Mouse (Mus musculus) heart, adult 11 months (tissue): Measurements from ENCODE around the gene Cbfa2t2.
A peak's percentile ranks its signal among the peaks of the same experiment; 100 is the strongest.

Source experiments
- DNase-seq: peaks from one replicate; pipeline ENCODE4 v3.0.0; 2022

Gene Cbfa2t2

DNA sequence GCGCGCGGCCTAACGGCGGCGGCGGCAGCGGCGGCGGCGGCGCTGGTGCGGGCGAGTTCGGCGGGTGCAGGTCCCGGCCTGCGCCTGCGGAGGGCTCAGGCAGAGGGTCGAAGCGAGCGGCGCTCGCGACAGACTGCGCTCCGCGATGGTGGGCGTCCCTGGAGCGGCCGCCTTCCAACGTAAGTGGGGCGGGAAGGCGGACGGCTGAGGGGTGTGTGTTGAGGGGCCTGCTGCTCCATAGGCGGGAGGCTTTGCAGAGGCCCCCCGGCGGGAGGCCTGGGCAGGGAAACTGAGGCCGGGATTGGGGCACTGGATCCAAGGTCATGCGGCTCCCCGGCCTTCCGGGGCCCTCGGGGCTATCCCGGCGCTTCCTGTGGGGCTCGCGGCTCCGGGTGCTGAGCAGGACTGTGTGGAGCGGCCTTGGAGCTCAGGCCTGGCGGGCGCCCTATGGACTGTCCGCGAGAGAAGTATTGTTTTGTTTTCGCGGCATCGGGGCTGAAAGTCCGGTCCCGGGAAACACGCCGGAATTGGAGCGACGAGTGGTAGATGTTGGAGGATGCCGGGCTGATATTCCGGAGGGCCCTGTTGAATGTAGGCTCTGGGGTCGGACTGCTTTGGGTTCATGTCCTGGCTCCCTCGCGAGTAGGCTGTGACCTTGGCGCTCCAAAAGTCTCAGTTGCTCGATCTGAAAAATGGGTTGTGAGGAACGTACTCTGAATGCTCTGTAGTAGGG is at the start of gene Cbfa2t2:
Cbfa2t2 (plus strand) TSS at position 24 of the 733 bp plus-strand sequence.
- no peak for DNase-seq

DNA sequence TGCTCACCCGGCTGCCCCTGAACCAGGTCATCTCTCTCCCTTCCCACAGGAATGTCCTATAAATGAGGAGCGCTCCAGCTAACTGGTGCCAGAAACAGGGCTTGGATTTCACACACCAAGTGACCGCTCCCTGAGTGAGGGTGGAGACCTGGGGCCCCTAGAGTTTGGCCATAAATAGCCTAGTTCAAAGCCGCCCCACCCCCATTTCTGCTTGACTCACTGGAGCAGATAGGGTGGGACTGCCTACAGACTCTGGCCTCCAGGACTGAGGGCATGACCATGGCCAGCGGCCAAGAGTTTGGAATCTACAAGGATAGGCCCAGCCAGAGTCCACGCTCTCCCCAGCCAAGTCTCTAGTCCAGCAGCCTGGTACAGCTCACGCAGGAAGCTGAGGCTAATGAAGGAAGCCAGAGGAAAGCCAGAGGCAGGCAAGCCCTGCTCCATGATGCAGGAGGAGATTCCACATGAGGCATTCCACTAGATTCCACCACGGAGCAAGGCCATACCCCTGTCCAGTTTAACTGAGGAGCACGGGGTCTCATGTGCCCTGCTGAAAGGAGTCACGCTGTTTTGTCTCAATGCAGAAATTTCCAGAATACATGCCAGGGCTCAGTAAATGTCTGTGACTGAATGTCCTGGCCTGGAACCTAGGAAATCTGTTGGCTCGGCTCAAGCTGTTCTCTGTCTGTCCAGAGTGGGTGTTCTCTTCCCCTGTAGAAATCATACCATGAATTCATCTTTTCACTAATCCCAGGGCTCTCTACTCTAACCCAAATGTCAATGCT is 45.9 kb upstream of the Cbfa2t2 start:
- DNase-seq: peak; percentile 100

DNA sequence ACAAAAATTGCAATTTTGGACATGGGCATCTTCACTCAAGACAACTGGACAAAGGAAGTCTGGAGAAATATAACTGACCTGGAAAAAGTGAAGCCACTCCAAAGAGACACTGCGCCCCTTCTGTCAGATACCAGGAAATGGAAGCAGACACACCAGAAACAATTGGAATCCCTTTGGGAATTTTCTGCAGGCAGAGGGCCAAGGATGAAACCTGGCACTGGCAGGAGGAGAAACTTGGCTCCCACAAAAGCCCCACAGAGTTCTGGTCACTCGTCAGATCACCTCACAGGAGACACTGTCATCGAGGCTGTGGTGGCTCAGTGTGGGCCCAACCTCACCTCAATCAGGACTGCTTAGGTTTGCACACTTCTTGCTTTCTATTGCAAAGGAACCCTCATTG is 41.7 kb upstream of the Cbfa2t2 start:
- no peak for DNase-seq

DNA sequence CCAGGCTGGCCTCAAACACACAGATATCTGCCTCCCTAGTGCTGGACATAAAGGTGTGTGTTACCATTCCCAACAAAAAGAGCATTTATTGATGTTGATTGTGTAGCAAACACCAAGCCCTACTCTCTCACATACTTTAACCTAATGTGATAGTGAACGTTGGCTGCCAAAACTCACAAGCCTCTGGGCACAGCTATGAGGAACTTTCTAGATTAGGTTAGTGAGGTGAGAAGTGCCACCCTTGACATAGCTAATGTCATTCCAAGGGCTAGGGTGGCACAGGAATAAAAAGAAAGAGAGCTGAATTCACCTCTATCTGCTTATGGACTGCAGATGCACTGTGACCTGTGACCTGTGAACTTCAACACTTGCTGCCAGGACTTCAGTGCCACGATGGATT is 39.8 kb upstream of the Cbfa2t2 start:
- peak; percentile 93 for DNase-seq

GRCm38 (mm10) chr2:154398267-154398666 is 38.0 kb upstream of the Cbfa2t2 start:
- peak; percentile 93 for DNase-seq

DNA sequence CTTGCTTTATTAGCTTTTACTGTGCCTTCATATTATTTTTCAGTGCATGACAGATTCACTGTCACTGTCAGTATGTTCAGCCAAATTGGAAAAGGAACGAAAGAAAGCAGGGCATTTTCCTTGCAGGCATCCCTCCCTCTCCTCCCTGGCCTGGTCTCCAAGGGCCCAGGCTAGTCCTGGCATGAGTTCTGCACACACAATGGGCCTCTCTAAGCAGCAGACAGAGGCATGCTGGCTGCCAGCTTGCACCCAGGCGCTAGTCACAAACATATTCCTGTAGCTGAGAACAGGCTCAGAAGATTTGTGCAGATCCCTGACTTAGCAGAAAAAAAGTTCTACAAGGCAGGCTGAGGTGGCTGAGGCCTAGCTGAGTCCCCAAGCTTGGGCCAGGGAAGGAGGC is 37.0 kb upstream of the Cbfa2t2 start:
- DNase-seq: no peak

DNA sequence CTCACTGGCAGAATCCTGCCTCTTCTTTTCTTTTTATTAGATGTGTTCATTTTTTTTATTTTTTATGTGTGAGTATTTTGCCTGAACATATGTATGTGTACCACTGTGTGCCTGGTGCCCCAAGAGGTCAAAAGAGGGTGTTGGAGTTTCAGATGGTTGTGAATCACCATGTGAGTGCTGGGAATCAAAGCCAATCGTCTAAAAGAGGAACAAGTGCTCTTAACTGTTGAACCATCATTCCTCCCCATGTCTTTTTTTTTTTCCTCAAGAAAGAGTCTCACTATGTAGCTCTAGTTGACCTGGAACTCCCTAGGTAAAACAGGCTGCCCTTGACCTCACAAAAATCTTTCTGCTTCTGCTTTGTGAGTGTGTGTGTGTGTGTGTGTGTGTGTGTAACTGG is 34.3 kb upstream of the Cbfa2t2 start:
- DNase-seq: no peak

- peak; percentile 97 for DNase-seq
Measured at GRCm38 (mm10) chr2:154402811-154403210, 33.5 kb upstream of the Cbfa2t2 start.

GRCm38 (mm10) chr2:154405447-154405994 is 30.8 kb upstream of the Cbfa2t2 start:
- DNase-seq: no peak

DNA sequence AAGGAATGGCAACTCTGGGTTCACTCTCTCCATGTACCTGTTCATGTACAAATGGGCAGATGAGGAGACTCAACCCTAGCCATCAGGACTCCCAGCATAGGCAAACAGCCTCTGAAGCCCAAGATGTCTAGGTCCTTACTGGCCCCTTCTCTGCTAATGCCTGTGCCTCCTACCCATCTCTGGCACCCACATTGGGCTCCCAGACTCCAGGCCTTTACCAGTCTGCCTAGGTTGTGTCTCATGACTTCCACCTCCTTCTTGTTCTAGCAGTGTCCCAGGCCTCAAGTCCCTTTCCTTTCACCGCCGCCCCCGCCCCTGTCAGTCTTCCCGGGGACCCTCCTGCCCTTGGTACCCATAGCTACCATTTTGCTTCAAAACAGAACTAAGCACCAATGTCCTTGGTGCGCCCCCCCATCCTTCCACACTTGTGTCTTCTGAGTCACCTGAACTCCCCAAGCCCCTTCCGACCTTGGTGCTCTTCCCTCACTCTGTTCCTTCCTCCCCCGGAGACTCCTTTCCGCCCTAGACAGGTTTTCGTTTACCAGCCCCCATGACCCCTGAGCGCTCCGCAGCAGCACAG is 29.1 kb upstream of the Cbfa2t2 start:
- peak; percentile 93 for DNase-seq

- peak; percentile 99 for DNase-seq
Measured at GRCm38 (mm10) chr2:154407643-154408445, 28.4 kb upstream of the Cbfa2t2 start, which contains the start of gene Snta1. Gene Snta1 (minus strand): TSS chr2:154408099.

DNA sequence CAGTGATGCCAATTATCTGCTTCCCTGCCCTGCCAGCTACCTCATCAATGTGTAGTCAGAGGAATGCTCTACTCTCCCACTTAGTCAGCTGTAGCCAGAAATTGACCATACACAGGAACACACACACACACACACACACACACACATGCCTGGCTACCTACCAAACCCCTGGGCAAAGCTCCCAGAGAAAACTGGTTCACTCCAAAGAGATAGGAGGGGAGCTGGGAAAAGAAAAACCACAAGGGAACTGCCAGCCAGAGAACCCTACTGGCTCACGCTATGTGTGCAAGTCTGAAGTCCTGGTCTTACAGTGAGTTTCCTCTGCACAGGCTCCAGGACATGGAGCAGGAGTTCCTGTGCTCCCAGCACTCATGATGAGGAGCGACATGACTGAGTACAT is 25.9 kb upstream of the Cbfa2t2 start:
- DNase-seq: peak; percentile 95

GRCm38 (mm10) chr2:154412018-154412666 is 24.1 kb upstream of the Cbfa2t2 start:
- peak; percentile 63 for DNase-seq

DNA sequence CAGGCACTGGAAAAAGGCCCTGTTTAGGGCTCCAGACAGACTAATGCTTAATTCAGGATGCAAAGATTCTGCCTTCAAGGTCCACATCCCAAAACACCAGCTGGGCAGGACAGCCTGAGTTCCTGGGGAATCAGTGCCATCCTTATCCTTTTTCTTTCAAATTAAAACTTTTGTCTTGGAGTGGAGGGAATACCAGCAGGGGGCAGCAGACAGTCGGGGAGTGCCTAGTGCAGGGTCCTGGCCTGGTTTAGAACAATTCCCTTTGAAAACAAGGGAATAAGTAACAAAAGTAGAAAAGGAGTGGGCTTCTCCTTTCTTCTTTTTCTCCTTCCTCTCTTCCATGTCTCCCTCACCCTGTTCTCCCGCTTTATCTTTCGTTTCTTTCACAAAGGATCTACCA is 19.2 kb upstream of the Cbfa2t2 start:
- peak; percentile 70 for DNase-seq

- peak; percentile 76 for DNase-seq
Measured at GRCm38 (mm10) chr2:154418001-154418400, 18.3 kb upstream of the Cbfa2t2 start.

GRCm38 (mm10) chr2:154419631-154420515 is 16.4 kb upstream of the Cbfa2t2 start:
- no peak for DNase-seq

DNA sequence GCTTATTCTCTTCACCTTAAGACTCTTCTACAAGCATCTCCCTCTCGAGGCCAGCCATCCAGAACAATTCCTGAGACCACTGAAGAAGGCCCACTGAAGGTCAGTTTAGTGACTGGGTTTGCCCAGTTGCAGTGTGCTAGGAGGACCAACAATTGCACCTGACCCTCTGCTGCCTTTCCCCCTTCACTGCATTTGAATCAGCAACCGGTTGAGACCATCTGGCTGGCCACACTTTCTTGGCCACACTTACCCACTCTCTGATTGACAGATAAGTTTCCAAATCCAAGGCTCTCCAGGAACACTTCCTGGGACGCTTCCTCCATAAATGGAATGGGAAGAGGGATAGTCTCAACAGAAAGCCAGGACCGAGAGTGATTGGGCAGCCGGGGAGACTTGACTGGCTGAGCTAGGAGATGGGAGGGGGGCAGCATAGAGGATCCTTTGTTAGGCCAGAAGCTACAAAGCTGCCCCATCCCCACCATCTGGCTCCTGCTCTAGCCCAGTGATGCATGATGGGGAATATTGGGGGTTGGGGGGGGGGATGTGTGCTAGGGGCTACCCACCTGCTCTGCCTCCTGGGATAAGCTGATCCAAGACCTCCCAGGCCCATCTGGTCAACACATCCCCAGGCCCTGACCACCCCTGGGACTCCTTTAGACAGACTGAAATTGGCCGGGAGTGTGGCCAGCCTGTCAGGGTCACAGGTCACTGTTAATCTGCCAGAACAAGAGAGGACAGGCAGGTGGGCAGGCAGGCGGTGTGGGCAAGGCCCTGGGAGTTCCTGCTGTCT is 15.1 kb upstream of the Cbfa2t2 start:
- no peak for DNase-seq

DNA sequence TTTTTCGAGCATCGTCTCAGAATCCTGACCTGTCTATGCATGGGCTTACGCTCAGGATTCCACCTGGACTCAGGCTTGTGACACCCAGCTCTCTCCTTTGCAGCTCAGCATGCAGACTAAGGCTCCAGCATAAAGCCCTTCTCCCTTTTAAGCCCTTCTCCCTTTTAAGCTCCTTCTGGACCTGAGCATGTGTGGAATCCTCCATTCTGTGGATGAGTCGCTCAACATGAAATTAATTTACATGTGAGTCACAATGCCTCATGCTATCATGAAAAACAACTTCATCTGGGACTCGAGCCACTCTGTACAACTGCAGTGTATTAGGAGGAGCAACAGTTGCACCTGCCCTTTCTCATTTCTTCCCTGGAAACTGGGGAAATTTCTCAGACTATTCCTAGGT is 14.1 kb upstream of the Cbfa2t2 start:
- no peak for DNase-seq

DNA sequence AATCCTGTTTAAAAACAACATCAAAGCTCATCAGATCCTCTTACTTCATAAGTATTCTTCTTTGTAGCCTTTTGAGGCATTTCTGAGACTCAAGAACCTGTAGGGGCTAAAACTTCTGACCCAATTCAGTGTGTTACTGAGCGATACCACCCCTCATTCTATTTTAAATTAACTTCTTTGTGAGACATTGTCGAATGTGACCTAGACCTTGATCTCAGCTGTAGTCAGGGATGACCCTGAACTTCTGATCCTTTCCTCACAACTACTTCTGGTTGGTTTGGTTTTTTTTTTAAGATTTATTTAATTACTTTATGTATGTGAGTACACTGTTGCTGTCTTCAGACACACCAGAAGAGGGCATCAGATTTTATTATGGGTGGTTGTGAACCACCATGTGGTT is 12.7 kb upstream of the Cbfa2t2 start:
- DNase-seq: no peak

- no peak for DNase-seq
Measured at GRCm38 (mm10) chr2:154425522-154425921, 10.8 kb upstream of the Cbfa2t2 start.
